Mouse (Mus musculus) stomach, postnatal 0 days (tissue): ENCODE data around the gene Twist1.

ENCODE experiments used
- CTCF ChIP-seq: IDR thresholded peaks from 2 replicates; pipeline ENCODE4 v1.5.1; 2016; ENCODE audit warnings: antibody characterized with exemption, low read depth, mild to moderate bottlenecking, moderate library complexity
- EP300 ChIP-seq: optimal IDR thresholded peaks from 2 replicates; pipeline ENCODE3; 2016; ENCODE audit warnings: antibody characterized with exemption

DNA sequence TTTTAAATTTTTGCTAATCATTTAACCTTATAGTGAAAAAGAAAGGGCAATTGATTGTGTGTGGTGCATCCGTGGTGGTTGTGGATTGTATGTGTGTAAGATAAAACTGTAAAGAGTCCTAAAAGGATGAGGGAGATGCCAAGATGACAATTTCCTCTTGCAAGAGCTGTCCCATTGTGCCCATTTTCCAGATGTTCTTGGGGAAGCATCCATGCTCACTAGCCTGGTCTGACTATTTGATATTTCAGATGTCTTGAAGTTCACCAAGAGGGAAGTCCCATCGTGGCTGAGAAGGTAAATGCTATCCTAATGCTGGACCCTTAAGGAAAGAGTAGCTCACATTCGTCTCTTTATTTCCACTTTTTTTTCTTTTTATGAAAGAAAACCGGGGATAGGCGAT lies 3.5 kb downstream of the Twist1 start:
- no peak for TF ChIP-seq EP300
- TF ChIP-seq CTCF = no peak
